Mouse (Mus musculus): ENCODE measurements around the gene Rab44. TPM values are rescaled to one million over a fixed set of nuclear protein-coding genes. Genes with fewer than 3 reads are reported as not detected.

Gene Rab44
- polyA plus RNA-seq, 1 experiment from 2014 or later, result not detected

GRCm38 (mm10) chr17:29085266-29085665 is 28.7 kb upstream of the Rab44 start:
- no peaks in the 10 kb centered on the region; the same call in 1 of the 2 replicates for H3K27me3 ChIP-seq (ENCODE audit: control insufficient read depth, insufficient read depth, low read length)
- no peak overlapping the region for H3K4me3 ChIP-seq (ENCODE audit: low read depth, low read length)

DNA sequence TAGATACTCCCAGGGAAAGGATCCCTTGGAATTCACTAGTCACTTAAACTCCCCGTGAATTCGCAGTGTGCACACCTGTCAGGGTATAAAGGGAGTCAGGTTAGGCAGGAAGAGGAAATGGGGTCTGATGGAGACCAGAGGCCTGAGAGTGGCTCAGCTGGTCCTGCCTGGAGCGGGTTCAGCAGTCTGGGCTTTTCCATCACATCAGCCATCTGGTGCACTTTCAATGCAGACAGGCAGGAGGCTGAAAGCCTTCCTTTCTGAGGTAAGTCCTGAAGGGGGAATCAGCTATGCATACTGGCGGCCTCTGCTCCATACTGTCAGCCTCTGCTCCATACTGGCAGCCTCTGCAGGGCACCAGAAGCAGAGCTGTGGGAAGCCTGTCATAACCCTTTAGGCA is 27.0 kb upstream of the Rab44 start:
- Histone ChIP-seq H3K36me3 (ENCODE audit: control insufficient read depth, insufficient read depth, low read length) (no peaks in the 10 kb centered on the region), H3K9ac (replicated peaks; ENCODE audit: low read depth, low read length) (no peak overlapping the region), H3K27me3 (ENCODE audit: control insufficient read depth, insufficient read depth, low read length) (no peaks in the 10 kb centered on the region; the same call in 1 of the 2 replicates), H3K27ac (ENCODE audit: low read depth, low read length) (no peak overlapping the region), H3K9me3 (ENCODE audit: control insufficient read depth, low read length) (no peaks in the 10 kb centered on the region), H3K4me2 (ENCODE audit: low read depth, low read length) (no peak overlapping the region), H3K4me3 (ENCODE audit: low read depth, low read length) (no peak overlapping the region), H3K4me1 (ENCODE audit: control insufficient read depth, insufficient read depth, low read length) (no peaks in the 10 kb centered on the region)
- WGBS, result 70% methylated on average over 4 of the region's 4 CpGs
- no peak for ATAC-seq (ENCODE audit: low read depth)

More at GRCm38 (mm10) chr17:29085266-29085665, 28.7 kb upstream of the Rab44 start:
- WGBS, result 81% methylated on average over 10 of the region's 10 CpGs
- ATAC-seq (ENCODE audit: low read depth), result no peak
- 0 out of 2 replicates have a peak, but pooled peaks cover 8% of the 10 kb centered on the region for H3K4me1 ChIP-seq (ENCODE audit: control insufficient read depth, insufficient read depth, low read length)
- no peak overlapping the region for H3K27ac ChIP-seq (ENCODE audit: low read depth, low read length)
- H3K9me3 ChIP-seq (ENCODE audit: control insufficient read depth, low read length), result no peaks in the 10 kb centered on the region
- no peak overlapping the region for H3K9ac ChIP-seq (replicated peaks; ENCODE audit: low read depth, low read length)
- no peak overlapping the region for H3K4me2 ChIP-seq (ENCODE audit: low read depth, low read length)
- no peaks in the 10 kb centered on the region for H3K36me3 ChIP-seq (ENCODE audit: control insufficient read depth, insufficient read depth, low read length)

DNA sequence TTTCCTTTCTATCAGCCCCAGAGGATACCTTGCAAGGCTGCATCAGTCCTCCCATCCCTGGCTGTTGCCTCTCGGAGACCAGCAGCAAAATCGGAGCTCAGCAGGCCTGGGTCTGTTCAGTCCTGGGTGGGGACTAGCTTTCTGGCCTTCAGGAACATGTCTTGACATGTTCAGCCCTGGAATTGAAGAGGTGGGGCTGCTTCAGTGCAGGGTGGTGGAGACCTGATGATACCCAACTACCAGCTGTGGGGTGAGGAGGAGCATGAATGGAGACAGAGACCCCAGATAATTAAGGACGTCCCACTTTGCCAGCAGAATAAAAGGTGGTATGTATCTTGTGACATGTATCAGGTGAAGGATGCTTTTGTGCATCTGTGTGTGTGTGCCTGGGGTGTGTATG is 23.2 kb upstream of the Rab44 start, which contains the start of gene Cdkn1a:
Gene Cdkn1a (plus strand): TSS at position 201 of the 400 bp plus-strand sequence.
- H3K27ac ChIP-seq (ENCODE audit: low read depth, low read length), result no peak within 1 kb of the TSS
- no peak within 1 kb of the TSS for H3K4me3 ChIP-seq (ENCODE audit: low read depth, low read length)
- no peak for ATAC-seq (ENCODE audit: low read depth)
- H3K4me1 ChIP-seq (ENCODE audit: control insufficient read depth, insufficient read depth, low read length), result peaks cover 12% of the 10 kb centered on the region; the same call in 1 of the 2 replicates
- 74% methylated on average over 3 of the region's 3 CpGs for WGBS
- H3K9me3 ChIP-seq (ENCODE audit: control insufficient read depth, low read length), result no peaks in the 10 kb centered on the region
- H3K36me3 ChIP-seq (ENCODE audit: control insufficient read depth, insufficient read depth, low read length), result no peaks in the 10 kb centered on the region
- H3K9ac ChIP-seq (replicated peaks; ENCODE audit: low read depth, low read length), result no peak within 1 kb of the TSS
- H3K4me2 ChIP-seq (ENCODE audit: low read depth, low read length), result no peak within 1 kb of the TSS
- H3K27me3 ChIP-seq (ENCODE audit: control insufficient read depth, insufficient read depth, low read length), result no peaks in the 10 kb centered on the region; the same call in 1 of the 2 replicates

- WGBS, result 54% methylated on average over 6 of the region's 6 CpGs
- Histone ChIP-seq H3K27ac (ENCODE audit: low read depth, low read length) (no peak overlapping the region), H3K36me3 (ENCODE audit: control insufficient read depth, insufficient read depth, low read length) (no peaks in the 10 kb centered on the region), H3K4me3 (ENCODE audit: low read depth, low read length) (no peak overlapping the region), H3K9ac (replicated peaks; ENCODE audit: low read depth, low read length) (no peak overlapping the region), H3K27me3 (ENCODE audit: control insufficient read depth, insufficient read depth, low read length) (no peaks in the 10 kb centered on the region; the same call in 1 of the 2 replicates), H3K4me2 (ENCODE audit: low read depth, low read length) (no peak overlapping the region), H3K9me3 (ENCODE audit: control insufficient read depth, low read length) (no peaks in the 10 kb centered on the region), H3K4me1 (ENCODE audit: control insufficient read depth, insufficient read depth, low read length) (peaks cover 12% of the 10 kb centered on the region; the same call in 1 of the 2 replicates)
- ATAC-seq (ENCODE audit: low read depth), result no peak
Measured at GRCm38 (mm10) chr17:29091348-29091944, 22.5 kb upstream of the Rab44 start.

GRCm38 (mm10) chr17:29092497-29092896 is 21.4 kb upstream of the Rab44 start:
- Histone ChIP-seq H3K27me3 (ENCODE audit: control insufficient read depth, insufficient read depth, low read length) (no peaks in the 10 kb centered on the region; the same call in 1 of the 2 replicates), H3K4me2 (ENCODE audit: low read depth, low read length) (no peak overlapping the region), H3K4me3 (ENCODE audit: low read depth, low read length) (no peak overlapping the region), H3K27ac (ENCODE audit: low read depth, low read length) (no peak overlapping the region), H3K9me3 (ENCODE audit: control insufficient read depth, low read length) (no peaks in the 10 kb centered on the region), H3K4me1 (ENCODE audit: control insufficient read depth, insufficient read depth, low read length) (peaks cover 12% of the 10 kb centered on the region; the same call in 1 of the 2 replicates), H3K36me3 (ENCODE audit: control insufficient read depth, insufficient read depth, low read length) (no peaks in the 10 kb centered on the region), H3K9ac (replicated peaks; ENCODE audit: low read depth, low read length) (no peak overlapping the region)
- WGBS, result 65% methylated on average over 5 of the region's 5 CpGs
- ATAC-seq (ENCODE audit: low read depth), result no peak

GRCm38 (mm10) chr17:29093110-29093952 is 20.6 kb upstream of the Rab44 start:
- H3K36me3 ChIP-seq (ENCODE audit: control insufficient read depth, insufficient read depth, low read length), result no peaks in the 10 kb centered on the region
- WGBS, result 8% methylated on average over 36 of the region's 36 CpGs
- peaks cover 12% of the 10 kb centered on the region; the same call in 1 of the 2 replicates for H3K4me1 ChIP-seq (ENCODE audit: control insufficient read depth, insufficient read depth, low read length)
- no peaks in the 10 kb centered on the region; the same call in 1 of the 2 replicates for H3K27me3 ChIP-seq (ENCODE audit: control insufficient read depth, insufficient read depth, low read length)
- H3K4me3 ChIP-seq (ENCODE audit: low read depth, low read length), result peak overlapping the region; percentile 49
- ATAC-seq (ENCODE audit: low read depth), result peak; percentile 76
- no peaks in the 10 kb centered on the region for H3K9me3 ChIP-seq (ENCODE audit: control insufficient read depth, low read length)
- H3K9ac ChIP-seq (replicated peaks; ENCODE audit: low read depth, low read length), result peak overlapping the region; percentile 54
- H3K4me2 ChIP-seq (ENCODE audit: low read depth, low read length), result peak overlapping the region; percentile 86
- no peak overlapping the region for H3K27ac ChIP-seq (ENCODE audit: low read depth, low read length)

DNA sequence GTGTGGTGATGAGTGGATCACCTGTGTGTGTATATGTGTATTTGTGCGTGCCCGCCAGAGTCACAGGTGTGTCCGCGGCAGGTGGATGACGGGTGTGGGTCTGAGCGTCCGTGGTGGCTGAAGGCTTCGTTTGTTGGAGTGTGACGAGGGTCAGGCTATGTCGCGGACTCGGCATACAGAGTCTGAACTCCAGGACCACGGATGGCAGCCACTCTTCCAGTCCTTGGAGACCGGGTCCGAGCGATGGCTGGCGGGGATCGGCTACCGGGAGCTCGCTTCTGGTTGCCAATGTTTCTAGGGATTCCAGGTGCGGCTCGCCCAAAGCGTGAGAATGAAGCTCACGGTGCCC is 20.0 kb upstream of the Rab44 start:
- Histone ChIP-seq H3K27ac (ENCODE audit: low read depth, low read length) (no peak overlapping the region), H3K9ac (replicated peaks; ENCODE audit: low read depth, low read length) (peak overlapping the region; percentile 54), H3K27me3 (ENCODE audit: control insufficient read depth, insufficient read depth, low read length) (no peaks in the 10 kb centered on the region; the same call in 1 of the 2 replicates), H3K9me3 (ENCODE audit: control insufficient read depth, low read length) (no peaks in the 10 kb centered on the region), H3K4me1 (ENCODE audit: control insufficient read depth, insufficient read depth, low read length) (peaks cover 12% of the 10 kb centered on the region; the same call in 1 of the 2 replicates), H3K4me3 (ENCODE audit: low read depth, low read length) (peak overlapping the region; percentile 49), H3K4me2 (ENCODE audit: low read depth, low read length) (peak overlapping the region; percentile 86), H3K36me3 (ENCODE audit: control insufficient read depth, insufficient read depth, low read length) (no peaks in the 10 kb centered on the region)
- no peak for ATAC-seq (ENCODE audit: low read depth)
- WGBS, result under 1% methylated on average over 24 of the region's 24 CpGs

- peaks cover 12% of the 10 kb centered on the region; the same call in 1 of the 2 replicates for H3K4me1 ChIP-seq (ENCODE audit: control insufficient read depth, insufficient read depth, low read length)
- no peak overlapping the region for H3K27ac ChIP-seq (ENCODE audit: low read depth, low read length)
- H3K27me3 ChIP-seq (ENCODE audit: control insufficient read depth, insufficient read depth, low read length), result no peaks in the 10 kb centered on the region; the same call in 1 of the 2 replicates
- under 1% methylated on average over 67 of the region's 71 CpGs for WGBS
- H3K9me3 ChIP-seq (ENCODE audit: control insufficient read depth, low read length), result no peaks in the 10 kb centered on the region
- H3K9ac ChIP-seq (replicated peaks; ENCODE audit: low read depth, low read length), result peak overlapping the region; percentile 54
- peak overlapping the region; percentile 86 for H3K4me2 ChIP-seq (ENCODE audit: low read depth, low read length)
- no peaks in the 10 kb centered on the region for H3K36me3 ChIP-seq (ENCODE audit: control insufficient read depth, insufficient read depth, low read length)
- H3K4me3 ChIP-seq (ENCODE audit: low read depth, low read length), result peak overlapping the region; percentile 49
- ATAC-seq (ENCODE audit: low read depth), result peak; percentile 64; the same call in 1 of the 2 replicates
Measured at GRCm38 (mm10) chr17:29094310-29095181, 19.4 kb upstream of the Rab44 start.
